Mouse (Mus musculus) forelimb bud, embryonic 11.5 days (tissue): ENCODE results near the gene Dkkl1.
"Not testable (repeated sequence)": the region's sequence is repeated elsewhere in the genome, so short reads cannot be mapped to it uniquely, and the experiment has no call there.

Experiments used
- DNase-seq: peaks from one replicate; pipeline ENCODE4 v3.0.0-alpha.2; 2012; ENCODE audit warnings: low read depth, low spot score

The Dkkl1 gene

GRCm38 (mm10) chr7:45193406-45193805 lies 18.5 kb downstream of the Dkkl1 start:
- no peak for DNase-seq

DNA sequence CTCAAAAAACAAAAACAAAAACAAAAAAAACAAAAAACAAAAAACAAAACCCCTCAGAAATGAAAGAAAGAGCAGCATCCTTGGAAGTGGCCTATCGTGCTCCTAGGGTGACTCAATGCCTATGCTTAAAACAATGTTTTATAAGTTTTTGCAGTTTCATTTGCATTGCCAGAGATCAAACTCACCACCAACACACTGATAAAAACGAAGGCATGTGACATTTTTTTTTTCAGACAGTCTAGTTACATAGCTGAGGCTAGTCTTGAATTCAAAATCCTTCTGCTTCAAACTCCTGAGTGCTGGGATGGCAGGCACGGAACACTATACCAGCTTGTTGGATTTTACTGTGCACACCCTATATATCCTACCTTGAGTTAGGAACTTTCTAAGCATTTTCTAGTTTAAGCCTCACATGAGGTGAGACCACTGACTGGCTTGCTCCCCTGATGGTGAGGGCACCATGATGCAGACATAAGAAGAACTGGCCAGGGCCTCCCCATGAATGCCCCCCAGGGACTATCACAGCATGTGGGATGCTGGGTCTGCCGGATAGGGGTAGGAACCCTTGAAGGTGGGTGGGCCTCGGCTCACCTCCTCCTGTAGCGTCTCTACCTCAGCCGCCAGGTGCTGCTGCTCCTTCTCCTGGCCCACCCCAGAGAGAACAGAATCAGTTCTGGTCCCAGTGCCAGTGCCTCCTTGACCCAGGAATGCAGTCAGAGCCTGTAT lies 19.2 kb downstream of the Dkkl1 start:
- DNase-seq, result no peak

DNA sequence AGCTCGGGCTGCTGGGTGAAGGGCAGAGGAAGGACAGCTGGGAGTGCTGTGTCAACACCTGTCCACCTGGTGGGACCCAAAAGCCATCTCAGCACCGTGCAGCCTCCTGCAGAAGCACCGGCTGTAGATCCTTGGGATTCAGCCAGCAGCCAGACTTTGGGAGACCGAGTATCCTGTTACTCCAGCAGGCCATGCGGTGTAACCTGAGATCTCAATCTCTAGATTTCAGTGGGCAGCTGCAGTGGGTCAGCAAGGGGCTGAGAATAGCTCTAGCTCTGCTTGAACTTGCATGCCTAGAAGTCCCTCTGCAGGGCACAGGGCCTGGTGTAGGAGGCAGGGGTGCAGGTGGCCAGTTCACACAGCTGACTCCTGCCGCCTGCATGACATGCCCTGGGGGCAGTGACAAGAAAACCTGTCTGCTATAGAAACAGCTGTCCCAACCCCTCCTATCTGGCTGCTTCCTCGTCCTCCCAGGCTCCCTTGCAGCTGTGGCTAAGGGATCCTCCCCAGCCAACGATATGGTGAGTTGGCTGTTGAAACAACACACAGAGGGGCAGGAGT lies 20.1 kb downstream of the Dkkl1 start:
- peak; percentile 75 for DNase-seq

- DNase-seq, result no peak
These were observed 20.8 kb downstream of the Dkkl1 start for GRCm38 (mm10) chr7:45191161-45191560.

- DNase-seq, result no peak
These were observed 21.8 kb downstream of the Dkkl1 start for GRCm38 (mm10) chr7:45190186-45190585.

DNA sequence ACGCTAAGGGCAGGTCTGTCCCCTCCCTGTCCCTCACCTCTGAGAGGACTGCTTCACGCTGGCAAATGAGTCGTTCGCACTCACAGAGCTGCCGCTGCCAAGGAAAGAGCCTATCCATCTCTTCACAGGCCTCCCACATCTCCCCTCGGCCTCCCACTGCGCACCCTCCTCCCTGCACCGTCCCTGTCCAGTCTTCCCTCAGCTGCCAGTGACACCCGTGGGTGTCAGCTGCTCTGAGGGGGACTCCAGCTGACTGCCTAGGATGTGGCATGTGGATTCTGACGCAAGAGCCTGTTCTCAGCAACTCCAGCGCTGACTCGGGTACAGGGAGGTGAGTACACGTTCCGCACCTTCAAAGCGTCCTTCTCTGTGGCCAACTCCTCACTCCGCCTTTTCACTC lies 22.3 kb downstream of the Dkkl1 start:
- no peak for DNase-seq

DNA sequence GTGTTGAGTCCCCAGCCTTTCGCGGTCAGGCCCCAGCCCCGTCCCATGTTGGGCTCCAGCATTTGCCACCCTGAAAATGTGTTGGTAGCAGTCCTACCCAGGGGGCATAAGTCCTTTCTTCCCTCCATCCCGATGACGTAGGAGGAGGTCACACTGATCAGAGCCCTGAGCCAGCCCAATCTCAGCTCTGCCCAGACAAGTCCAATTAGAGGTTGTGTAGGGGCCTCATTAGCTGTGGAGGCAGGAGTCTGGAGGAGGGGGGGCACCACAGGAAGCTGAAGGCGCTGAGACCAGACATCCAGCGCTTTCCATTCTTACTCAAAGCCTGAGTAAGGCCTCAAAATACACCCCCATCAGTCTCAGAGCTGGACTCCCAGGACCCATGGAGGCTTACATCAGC lies 26.0 kb downstream of the Dkkl1 start:
- DNase-seq, result no peak

DNA sequence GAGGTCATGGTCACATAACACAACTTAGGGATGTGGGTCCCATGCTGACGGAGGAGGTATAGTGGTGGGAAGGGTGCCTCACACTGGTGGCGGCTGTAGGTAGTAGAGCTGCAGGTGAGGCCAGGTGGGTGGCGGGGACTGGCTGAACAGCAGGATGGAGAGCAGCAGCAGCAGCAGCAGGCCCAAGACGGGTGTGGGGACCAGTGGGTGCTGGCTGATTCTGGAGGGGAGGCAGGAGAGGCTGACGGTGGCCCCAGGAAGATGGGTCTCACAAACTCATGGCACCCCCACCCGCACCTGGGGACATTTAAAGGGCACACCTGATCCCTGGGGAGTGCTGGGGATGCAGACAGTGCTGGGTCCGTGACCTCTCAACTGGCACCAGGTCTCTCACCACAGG lies 28.3 kb downstream of the Dkkl1 start:
- no peak for DNase-seq

DNA sequence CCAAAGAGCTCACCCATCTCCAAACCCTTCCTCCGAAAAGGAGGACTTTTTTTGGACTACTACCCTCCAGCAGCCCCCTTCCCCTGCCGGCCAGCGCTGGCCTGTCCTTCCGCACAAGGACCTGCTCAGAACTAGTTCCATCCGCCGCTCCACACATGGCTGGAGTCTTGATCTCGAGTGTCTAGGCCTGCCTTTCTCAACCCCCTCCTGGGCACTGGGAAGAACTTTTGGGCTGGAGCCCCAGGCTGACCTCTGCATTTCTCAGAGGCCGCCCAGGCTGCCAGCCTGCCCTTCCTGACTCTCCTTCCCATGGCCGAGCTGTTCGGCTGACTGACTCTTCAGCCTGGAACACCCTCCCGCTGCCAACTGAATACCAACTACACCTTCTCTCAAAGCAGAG lies 29.3 kb downstream of the Dkkl1 start:
- DNase-seq, result no peak

GRCm38 (mm10) chr7:45182199-45182601 lies 29.7 kb downstream of the Dkkl1 start:
- DNase-seq, result peak; percentile 92

DNA sequence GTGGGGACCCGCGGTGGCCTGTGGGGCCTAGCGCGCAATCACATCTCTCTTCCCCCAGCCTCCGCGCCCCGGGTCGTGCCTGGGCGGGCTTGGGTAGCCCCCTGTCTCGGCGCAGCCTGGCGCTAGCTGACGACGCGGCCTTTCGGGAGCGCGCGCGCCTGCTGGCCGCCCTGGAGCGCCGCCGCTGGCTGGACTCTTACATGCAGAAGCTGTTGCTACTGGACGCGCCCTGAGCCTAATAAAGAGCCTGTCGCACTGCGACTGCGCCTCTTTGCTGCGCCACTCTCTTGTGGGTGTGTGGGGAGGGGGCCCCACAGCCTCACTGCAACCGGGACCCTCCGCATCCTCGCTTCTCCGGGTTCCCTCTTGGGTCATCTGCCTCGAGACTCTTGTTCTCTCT lies 30.4 kb downstream of the Dkkl1 start:
- no peak for DNase-seq

- no peak for DNase-seq
These were observed 31.0 kb downstream of the Dkkl1 start, which contains the start of gene Pth2 for GRCm38 (mm10) chr7:45180896-45181477. Gene Pth2, plus strand, starts transcription at chr7:45180995.

- DNase-seq, result no peak
These were observed 32.5 kb downstream of the Dkkl1 start, which contains the start of gene Gfy for GRCm38 (mm10) chr7:45179469-45179868. Gene Gfy, minus strand, starts transcription at chr7:45179569.

DNA sequence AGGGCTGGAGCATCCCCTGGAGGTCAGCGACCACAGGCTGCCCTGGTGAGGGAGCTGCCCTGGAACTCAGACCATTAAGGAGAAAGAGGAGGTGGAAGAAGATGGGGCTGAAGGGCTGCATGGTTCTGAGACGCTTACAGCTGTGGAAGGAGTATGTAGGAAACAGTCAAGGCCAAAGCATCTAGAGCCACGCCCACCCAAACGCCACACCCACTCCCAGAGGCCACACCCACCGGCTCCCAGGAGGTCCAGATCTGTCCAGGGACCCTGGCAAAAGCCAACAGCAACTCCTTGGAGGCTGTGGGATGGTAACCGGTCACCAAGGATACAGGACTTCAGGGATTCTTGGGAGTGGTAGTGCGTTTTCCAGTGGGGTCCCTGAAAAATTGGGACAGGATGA lies 33.4 kb downstream of the Dkkl1 start:
- DNase-seq, result no peak

DNA sequence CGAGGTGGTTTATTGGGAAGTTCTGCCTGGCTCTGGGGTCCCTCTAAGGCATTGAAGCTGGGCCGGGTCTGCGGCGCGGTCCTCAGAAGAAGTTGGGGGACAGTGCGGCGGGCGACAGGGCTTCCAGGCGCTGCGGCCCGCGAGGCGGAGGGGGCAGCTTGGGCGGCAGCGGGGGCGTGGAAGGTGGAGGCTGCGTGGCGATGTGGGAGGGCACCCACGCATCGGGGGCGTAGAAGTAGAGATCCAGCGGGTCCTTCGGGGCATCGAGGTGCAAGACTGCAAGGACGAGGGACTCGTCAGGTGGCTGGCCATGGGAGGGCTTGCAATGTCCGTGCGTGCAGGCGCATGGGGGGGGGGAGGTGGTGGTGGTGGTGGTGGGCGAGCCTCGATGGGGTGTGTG lies 35.6 kb downstream of the Dkkl1 start:
- DNase-seq, result no peak

DNA sequence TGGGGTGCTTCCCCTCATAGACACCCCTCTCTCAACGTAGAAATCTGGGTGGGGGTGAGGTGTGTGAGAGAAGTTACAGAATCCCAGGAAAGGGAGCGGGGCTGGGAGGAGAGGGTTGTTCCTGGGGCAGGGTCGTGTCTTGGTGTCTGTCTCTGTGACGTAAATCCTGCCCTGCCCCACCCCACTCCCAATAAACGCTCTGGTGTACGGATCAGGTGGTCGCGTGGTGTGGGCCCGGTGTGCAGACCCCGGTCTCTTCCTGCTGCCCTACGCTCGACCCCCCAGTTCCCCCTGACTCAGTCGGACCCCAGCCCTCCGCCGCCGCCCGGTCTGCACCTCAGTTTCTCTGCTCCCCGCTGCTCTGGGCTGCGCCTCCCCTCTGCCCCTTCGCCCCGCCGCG lies 36.0 kb downstream of the Dkkl1 start:
- DNase-seq, result no peak

GRCm38 (mm10) chr7:45175398-45175797 lies 36.5 kb downstream of the Dkkl1 start:
- no peak for DNase-seq

- no peak for DNase-seq
These were observed 37.2 kb downstream of the Dkkl1 start for GRCm38 (mm10) chr7:45174567-45175280.

DNA sequence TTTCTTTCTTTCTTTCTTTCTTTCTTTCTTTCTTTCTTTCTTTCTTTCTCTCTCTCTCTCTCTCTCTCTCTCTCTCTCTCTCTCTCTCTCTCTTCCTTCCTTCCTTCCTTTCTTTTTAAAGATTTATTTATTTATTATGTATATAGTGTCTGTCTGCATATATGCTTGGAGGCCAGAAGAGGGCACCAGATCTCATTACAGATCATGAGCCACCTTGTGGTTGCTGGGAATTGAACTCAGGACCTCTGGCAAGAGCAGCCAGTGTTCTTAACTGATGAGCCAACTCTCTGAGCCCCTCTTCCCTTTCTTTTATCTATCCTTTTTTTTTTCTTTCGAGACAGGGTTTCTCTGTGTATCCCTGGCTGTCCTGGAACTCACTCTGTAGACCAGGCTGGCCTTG lies 38.2 kb downstream of the Dkkl1 start:
- DNase-seq, result not testable (repeated sequence)

DNA sequence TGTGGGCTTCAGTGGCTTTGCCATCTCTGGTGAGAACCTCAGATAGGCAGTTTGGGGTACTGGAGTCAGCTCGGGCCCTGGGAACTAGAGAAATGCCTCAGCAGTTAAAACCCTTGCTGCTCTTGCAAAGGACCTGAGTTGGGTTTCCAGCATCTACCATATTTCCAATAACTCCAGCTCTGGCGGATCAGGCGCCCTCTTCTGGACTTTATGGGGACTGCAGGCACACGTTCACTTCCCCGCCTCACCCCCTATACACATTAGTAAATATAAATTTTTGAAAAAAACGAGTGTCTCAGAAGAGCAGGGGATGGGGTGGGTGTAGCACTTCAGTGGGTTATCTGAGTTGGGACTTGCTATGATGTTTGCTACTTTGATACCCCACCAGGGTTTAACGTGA lies 39.0 kb downstream of the Dkkl1 start:
- DNase-seq, result no peak

DNA sequence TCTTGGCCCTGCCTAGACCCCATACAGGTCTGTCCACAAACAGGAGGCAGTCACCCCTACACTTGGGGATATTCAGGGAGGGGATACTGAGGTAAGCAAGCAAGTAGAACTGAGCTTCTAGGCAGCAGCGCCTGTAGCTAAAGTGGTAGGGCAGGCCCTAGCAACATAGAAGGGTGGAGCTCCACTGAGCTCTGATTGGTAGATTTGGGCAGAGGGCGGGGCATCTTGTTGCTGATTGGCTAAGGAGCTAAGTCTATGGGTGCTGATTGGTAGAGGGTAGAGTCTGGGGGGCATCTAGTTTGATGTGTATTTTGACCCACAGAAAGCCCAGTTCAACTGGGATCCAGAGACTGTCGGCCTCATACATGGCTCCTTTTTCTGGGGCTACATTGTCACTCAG lies 42.5 kb downstream of the Dkkl1 start:
- DNase-seq, result no peak

GRCm38 (mm10) chr7:45168656-45169055 lies 43.3 kb downstream of the Dkkl1 start:
- no peak for DNase-seq
